8 mouse cellular contexts compared by ENCODE assay signal in genomic region chr13:86054091-86054490, GRCm38 (mm10). TPM values are rescaled to one million over a fixed set of nuclear protein-coding genes. Genes with fewer than 3 reads are reported as not detected.
DNase-seq lines count a peak whose midpoint lies in the region; ATAC-seq and TF ChIP-seq lines count a peak whose summit lies in the region.
"Not testable (repeated sequence)": the region's sequence is repeated elsewhere in the genome, so short reads cannot be mapped to it uniquely, and the experiment has no call there.

No protein-coding gene starts in this region.

- H3K27ac ChIP-seq in CH12.LX (ENCODE audit: insufficient read depth, low read depth); embryonic facial prominence, embryonic 13.5 days; intestine, postnatal 0 days (ENCODE audit: low read depth, low read length); kidney, embryonic 15.5 days; limb, embryonic 14.5 days (replicated peaks; ENCODE audit: low read depth, low read length): not testable (repeated sequence)
- H3K27ac ChIP-seq in ES-E14 (ENCODE audit: insufficient read depth, low read depth, low read length, poor library complexity, severe bottlenecking) = peak overlapping the region; percentile 3; the same call in 1 of the 2 replicates

- TF ChIP-seq CTCF in CH12.LX (conservative IDR thresholded peaks at IDR 0.05 in 1 of 2, IDR thresholded peaks at IDR 0.05 in 1 of 2; ENCODE audit: low read depth in 2 of 2, low read length in 2 of 2); intestine, postnatal 0 days (IDR thresholded peaks at IDR 0.05; ENCODE audit: low read depth): not testable (repeated sequence)

- dilution Hi-C loops in CH12.LX (cut with MboI; ENCODE audit: extremely low pct_ligation_motif_present, extremely low pct_unique_long_range_greater_than_20kb, low sequenced_read_pairs) = not testable (repeated sequence)

- H3K4me3 ChIP-seq in CH12.LX (replicated peaks in 1 of 3; ENCODE audit: low read depth in 2 of 3, low read length in 2 of 3, poor library complexity in 1 of 3); embryonic facial prominence, embryonic 13.5 days; intestine, postnatal 0 days (ENCODE audit: low read depth, low read length); kidney, embryonic 15.5 days (replicated peaks); limb, embryonic 14.5 days (replicated peaks; ENCODE audit: low read length): not testable (repeated sequence)
- H3K4me3 ChIP-seq in ES-E14 (ENCODE audit: insufficient read depth in 1 of 2, low read depth in 1 of 2, low read length in 2 of 2, poor library complexity in 1 of 2, severe bottlenecking in 1 of 2) = peak overlapping the region; percentile 70 to 72

- H3K9ac ChIP-seq in CH12.LX (ENCODE audit: insufficient read depth, low read depth); embryonic facial prominence, embryonic 13.5 days; intestine, postnatal 0 days (ENCODE audit: low read depth, low read length); kidney, embryonic 15.5 days; limb, embryonic 14.5 days (ENCODE audit: low read depth, low read length, severe bottlenecking): not testable (repeated sequence)
- peak overlapping the region; percentile 80 for H3K9ac ChIP-seq in ES-E14 (ENCODE audit: insufficient read depth, low read depth, low read length, poor library complexity, severe bottlenecking)

- H3K9me3 ChIP-seq in CH12.LX (replicated peaks; ENCODE audit: low read length); ES-E14 (ENCODE audit: control insufficient read depth, insufficient read depth, low read depth, low read length); embryonic facial prominence, embryonic 13.5 days; intestine, postnatal 0 days (ENCODE audit: control insufficient read depth); kidney, embryonic 15.5 days (replicated peaks); limb, embryonic 14.5 days (ENCODE audit: control insufficient read depth, low read length): not testable (repeated sequence)

- not testable (repeated sequence) for TF ChIP-seq POLR2A in CH12.LX (IDR thresholded peaks at IDR 0.05; ENCODE audit: low read depth, low read length); limb, embryonic 14.5 days (IDR thresholded peaks at IDR 0.05; ENCODE audit: borderline replicate concordance, extremely low read depth, insufficient read depth, insufficient read length)

- H3K79me2 ChIP-seq in CH12.LX (replicated peaks; ENCODE audit: control insufficient read depth, extremely low read depth, insufficient read depth, poor library complexity, severe bottlenecking) = not testable (repeated sequence)

- not testable (repeated sequence) for TF ChIP-seq EP300 in CH12.LX (IDR thresholded peaks at IDR 0.05; ENCODE audit: low read length)

- H3K4me1 ChIP-seq in CH12.LX (ENCODE audit: control insufficient read depth in 1 of 2, insufficient read depth in 2 of 2); ES-E14 (ENCODE audit: control insufficient read depth in 2 of 2, insufficient read depth in 2 of 2, low read length in 2 of 2, poor library complexity in 1 of 2); embryonic facial prominence, embryonic 13.5 days; intestine, postnatal 0 days (replicated peaks; ENCODE audit: control insufficient read depth, insufficient read depth, low read length); kidney, embryonic 15.5 days; limb, embryonic 14.5 days (ENCODE audit: control insufficient read depth, insufficient read depth, low read length): not testable (repeated sequence)

- DNase-seq in CH12.LX (ENCODE audit: extremely low read depth) = not testable (repeated sequence)
- peak; percentile 64 for DNase-seq in ES-E14 (ENCODE audit: low read depth, low spot score)
- DNase-seq in cerebellum, postnatal 10 days = peak; percentile 29 to 30
- peak; percentile 14 for DNase-seq in limb, embryonic 14.5 days (ENCODE audit: low spot score)
- DNase-seq in urinary bladder, postnatal 14 days (ENCODE audit: low spot score) = peak; percentile 10

- H3K36me3 ChIP-seq in CH12.LX (replicated peaks in 1 of 2; ENCODE audit: control insufficient read depth in 1 of 2, insufficient read depth in 1 of 2, low read length in 1 of 2); ES-E14 (ENCODE audit: control insufficient read depth, insufficient read depth, low read length, poor library complexity, severe bottlenecking); embryonic facial prominence, embryonic 13.5 days; intestine, postnatal 0 days (ENCODE audit: control insufficient read depth, insufficient read depth); kidney, embryonic 15.5 days; limb, embryonic 14.5 days (ENCODE audit: control insufficient read depth, insufficient read depth, low read length): not testable (repeated sequence)

- not testable (repeated sequence) for TF ChIP-seq RAD21 in CH12.LX (IDR thresholded peaks at IDR 0.05; ENCODE audit: low read depth, low read length)

- H3K27me3 ChIP-seq in CH12.LX (replicated peaks); embryonic facial prominence, embryonic 13.5 days; intestine, postnatal 0 days (replicated peaks; ENCODE audit: control insufficient read depth, insufficient read depth, low read length); kidney, embryonic 15.5 days; limb, embryonic 14.5 days (ENCODE audit: control insufficient read depth, insufficient read depth, low read length): not testable (repeated sequence)

- WGBS in embryonic facial prominence, embryonic 13.5 days = 21% methylated on average over 8 of the region's 8 CpGs
- 29% methylated on average over 8 of the region's 8 CpGs for WGBS in intestine, postnatal 0 days
- 24% methylated on average over 8 of the region's 8 CpGs for WGBS in kidney, embryonic 15.5 days
- WGBS in limb, embryonic 14.5 days = 18% methylated on average over 8 of the region's 8 CpGs

- not testable (repeated sequence) for ATAC-seq in embryonic facial prominence, embryonic 13.5 days (ENCODE audit: insufficient number of reproducible peaks, insufficient read depth, low FRiP score, low TSS enrichment, low read depth); intestine, postnatal 0 days; kidney, embryonic 15.5 days (replicated peaks; ENCODE audit: low FRiP score); limb, embryonic 14.5 days (ENCODE audit: low FRiP score, low read depth)

- in situ Hi-C loops in CH12.LX (cut with MboI; ENCODE audit: low pct_ligation_motif_present, low pct_unique_long_range_greater_than_20kb, low sequenced_read_pairs); ES-E14 (cut with MboI; ENCODE audit: low sequenced_read_pairs in 2 of 2, unreplicated experiment in 2 of 2): not testable (repeated sequence)

- H3K4me2 ChIP-seq in CH12.LX (ENCODE audit: insufficient read depth, low read depth, poor library complexity, severe bottlenecking); limb, embryonic 14.5 days (replicated peaks; ENCODE audit: low read depth, low read length, severe bottlenecking): not testable (repeated sequence)
- H3K4me2 ChIP-seq in embryonic facial prominence, embryonic 13.5 days = peak overlapping the region; percentile 30; the same call in 1 of the 2 replicates
- peak overlapping the region; percentile 30 for H3K4me2 ChIP-seq in intestine, postnatal 0 days (replicated peaks; ENCODE audit: low read depth)
- H3K4me2 ChIP-seq in kidney, embryonic 15.5 days = 0 out of 2 replicates have a peak overlapping the region, but pooled peaks have one; percentile 12

TF ChIP-seq in CH12.LX, 34 proteins besides CTCF, POLR2A, EP300 and RAD21:
- peak; percentile 4; the same call in 1 of the 2 replicates for TF ChIP-seq USF1 (IDR thresholded peaks at IDR 0.05; ENCODE audit: low read depth, low read length)

RNA-seq across cellular contexts. Expression of gene Cox7c, which starts 7.4 kb away (rescaled TPM):
- total RNA-seq in CH12.LX (2012; rRNA removed) (582 and 629 TPM in 2 replicates), CH12.LX (2014; rRNA removed) (1,209 and 1,346 TPM in 2 replicates), ES-E14 (2012; rRNA removed) (1,263 and 1,354 TPM in 2 replicates)
- polyA plus RNA-seq in CH12.LX (2012; ENCODE audit: insufficient read length, low read depth) = 247 and 399 TPM in 2 replicates
- polyA plus RNA-seq in embryonic facial prominence, embryonic 13.5 days (2015; fragmentation: Nextera tagmentation; extraction: Ambion mirVana) = 652 and 689 TPM in 2 replicates
- polyA plus RNA-seq in intestine, postnatal 0 days (2015; fragmentation: Nextera tagmentation; extraction: Ambion mirVana) = 1,544 and 1,589 TPM in 2 replicates
- 760 and 926 TPM in 2 replicates for polyA plus RNA-seq in kidney, embryonic 15.5 days (2015; fragmentation: Nextera tagmentation; extraction: Ambion mirVana)
- polyA plus RNA-seq in limb, embryonic 14.5 days (2012; rRNA removed) = 696 and 714 TPM in 2 replicates
- 588 and 649 TPM in 2 replicates for polyA plus RNA-seq in limb, embryonic 14.5 days (2014; fragmentation: Nextera tagmentation; extraction: Ambion mirVana)
